Mouse (Mus musculus): ENCODE data around the gene Setd1a.
A peak's percentile ranks its signal among the peaks of the same experiment; 100 is the strongest.
"Not testable (repeated sequence)": the region's sequence is repeated elsewhere in the genome, so short reads cannot be mapped to it uniquely, and the experiment has no call there.

The Setd1a gene

DNA sequence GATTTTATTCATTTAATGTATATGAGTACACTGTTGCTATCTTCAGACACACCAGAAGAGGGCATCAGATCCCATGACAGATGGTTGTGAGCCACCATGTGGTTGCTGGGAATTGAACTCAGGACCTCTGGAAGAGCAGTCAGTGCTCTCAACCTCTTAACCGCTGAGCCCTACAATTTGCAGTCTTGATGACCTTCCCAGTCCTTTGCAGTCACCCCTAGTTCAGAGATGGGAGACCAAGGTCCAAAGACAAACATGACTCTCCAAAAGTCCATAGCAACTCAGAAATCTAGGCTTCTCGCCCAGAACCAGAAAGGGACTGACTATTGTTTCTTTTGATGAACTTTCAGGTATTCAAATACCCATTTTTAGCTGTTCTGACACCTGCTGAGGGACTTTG lies 63.6 kb downstream of the Setd1a start:
- DNase-seq: not testable (repeated sequence)

DNA sequence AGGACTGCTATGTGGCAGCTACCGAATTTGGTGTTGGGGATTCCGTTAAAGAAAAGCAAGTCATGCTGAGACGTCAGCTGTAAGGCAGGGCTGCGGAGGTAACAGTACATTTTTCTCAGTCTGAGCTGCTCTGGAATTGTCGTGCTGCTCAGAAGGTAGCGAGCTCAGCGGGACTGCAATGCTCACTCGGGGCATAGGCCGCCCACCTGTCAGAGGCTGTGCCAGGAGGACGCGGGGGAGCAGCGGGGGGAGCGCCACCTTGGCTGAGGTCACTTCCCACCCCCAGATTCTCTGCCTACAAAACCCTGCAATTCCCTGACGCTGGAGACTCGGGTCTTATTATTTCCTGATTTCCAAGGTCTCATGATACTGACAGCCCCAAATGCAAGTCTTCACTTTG lies 64.4 kb downstream of the Setd1a start:
- DNase-seq: peak; percentile 33

DNA sequence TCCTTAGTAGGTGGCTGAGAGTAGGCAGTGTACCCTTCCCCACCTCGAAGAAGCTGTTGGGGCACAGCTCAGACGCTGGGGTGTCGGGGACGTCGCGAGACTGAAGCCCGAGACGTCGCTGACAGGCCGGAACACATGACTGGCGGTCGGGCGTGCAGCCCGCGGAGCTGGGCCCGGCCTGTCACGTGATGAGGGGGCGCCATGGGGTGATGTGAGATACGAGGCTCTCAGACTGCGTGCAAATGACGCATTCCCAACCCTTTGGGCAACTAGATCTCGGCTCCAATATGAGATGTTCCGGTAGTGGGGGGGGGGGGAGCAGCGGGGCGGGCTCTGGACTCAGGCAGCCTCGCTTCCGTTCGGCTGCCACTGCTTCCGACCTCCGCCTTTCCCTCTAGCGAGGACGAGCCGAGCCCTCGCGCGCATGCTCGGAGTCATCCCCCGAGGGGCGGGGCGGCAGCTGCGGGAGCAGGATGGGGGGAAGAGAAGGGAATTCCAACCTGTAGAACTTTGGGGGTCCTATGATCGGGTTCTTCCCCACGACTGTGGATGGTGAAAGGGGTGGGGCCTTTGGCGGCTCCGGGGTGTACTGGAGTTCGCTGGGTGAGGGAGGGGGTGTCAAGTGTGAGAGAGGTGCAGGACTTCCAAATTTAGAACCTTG lies 65.0 kb downstream of the Setd1a start:
- DNase-seq: peak; percentile 93

DNA sequence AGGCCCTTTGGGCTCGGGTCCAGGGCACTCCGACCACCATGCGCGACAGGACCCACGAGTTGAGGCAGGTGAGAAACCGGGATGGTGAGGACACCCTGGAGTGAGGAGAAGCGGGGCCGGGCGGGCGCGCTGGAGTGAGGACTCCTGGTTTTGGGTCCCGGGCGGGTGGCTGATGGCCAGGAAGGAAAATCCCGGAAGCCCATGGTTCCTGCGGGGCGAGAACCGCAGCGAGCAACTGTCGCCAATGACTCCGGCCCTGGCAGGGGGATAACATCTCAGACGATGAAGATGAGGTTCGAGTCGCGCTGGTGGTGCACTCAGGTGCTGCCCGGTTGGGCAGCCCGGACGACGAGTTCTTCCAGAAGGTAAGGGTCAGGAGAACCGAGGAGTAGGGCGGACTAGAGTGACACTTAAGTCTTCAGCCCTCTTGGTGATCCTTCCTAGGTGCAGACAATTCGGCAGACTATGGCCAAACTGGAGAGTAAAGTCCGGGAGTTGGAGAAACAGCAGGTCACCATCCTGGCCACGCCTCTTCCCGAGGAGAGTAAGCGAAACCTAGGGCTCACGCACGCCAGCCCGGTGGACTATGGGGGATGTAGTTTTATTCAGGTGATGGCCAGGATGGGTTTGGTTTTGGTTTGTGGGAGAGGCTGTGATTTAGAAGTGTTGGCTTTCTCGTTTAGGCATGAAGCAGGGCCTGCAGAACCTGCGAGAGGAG lies 65.7 kb downstream of the Setd1a start:
- peak; percentile 83 for DNase-seq

Data from lung, postnatal 14 days (tissue).